Mouse (Mus musculus) lung, postnatal 10 days (tissue): Measurements from ENCODE around the gene Bad.
"Not testable (repeated sequence)": the region's sequence is repeated elsewhere in the genome, so short reads cannot be mapped to it uniquely, and the experiment has no call there.

ENCODE experiments used
- DNase-seq: peaks from one replicate; pipeline ENCODE4 v3.0.0; 2021

Gene Bad

GRCm38 (mm10) chr19:6941372-6942248 is at the start of gene Bad:
TSS of gene Bad (plus strand) at chr19:6941861.
- peak; percentile 95 for DNase-seq

- DNase-seq, result no peak
Measured at GRCm38 (mm10) chr19:6892512-6892911, 49.1 kb upstream of the Bad start.

- no peak for DNase-seq
Measured at GRCm38 (mm10) chr19:6893731-6894451, 47.8 kb upstream of the Bad start.

- not testable (repeated sequence) for DNase-seq
Measured at GRCm38 (mm10) chr19:6895608-6896305, 45.9 kb upstream of the Bad start.

- no peak for DNase-seq
Measured at GRCm38 (mm10) chr19:6899641-6900040, 42.0 kb upstream of the Bad start.

- no peak for DNase-seq
Measured at GRCm38 (mm10) chr19:6903031-6903430, 38.6 kb upstream of the Bad start.

GRCm38 (mm10) chr19:6904846-6905245 is 36.8 kb upstream of the Bad start:
- DNase-seq, result no peak

- DNase-seq, result no peak
Measured at GRCm38 (mm10) chr19:6905498-6906159, 36.0 kb upstream of the Bad start.

- no peak for DNase-seq
Measured at GRCm38 (mm10) chr19:6906199-6906598, 35.5 kb upstream of the Bad start.

GRCm38 (mm10) chr19:6907094-6907493 is 34.6 kb upstream of the Bad start:
- DNase-seq, result no peak

GRCm38 (mm10) chr19:6907811-6908540 is 33.7 kb upstream of the Bad start:
- DNase-seq, result no peak

GRCm38 (mm10) chr19:6909021-6909420 is 32.6 kb upstream of the Bad start:
- DNase-seq, result no peak

- peak; percentile 95 for DNase-seq
Measured at GRCm38 (mm10) chr19:6909507-6910289, 32.0 kb upstream of the Bad start, which contains the start of the genes Trmt112 and Prdx5. TSS of gene Trmt112 (plus strand) at chr19:6909698. TSS of gene Prdx5 (minus strand) at chr19:6910106.

- DNase-seq, result peak; percentile 71
Measured at GRCm38 (mm10) chr19:6910306-6910705, 31.4 kb upstream of the Bad start.

GRCm38 (mm10) chr19:6911101-6912074 is 30.3 kb upstream of the Bad start:
- no peak for DNase-seq

- no peak for DNase-seq
Measured at GRCm38 (mm10) chr19:6912205-6912970, 29.3 kb upstream of the Bad start.

- no peak for DNase-seq
Measured at GRCm38 (mm10) chr19:6913036-6913435, 28.6 kb upstream of the Bad start.

- DNase-seq, result peak; percentile 54
Measured at GRCm38 (mm10) chr19:6913991-6914390, 27.7 kb upstream of the Bad start.

GRCm38 (mm10) chr19:6914540-6914939 is 27.1 kb upstream of the Bad start:
- DNase-seq, result no peak
